Mouse (Mus musculus) midbrain, embryonic 12.5 days (tissue): ENCODE measurements at regions not wholly inside any gene's neighbourhood (a gene's known extent, or its start where the extent isn't known, plus 50 kb on each side); places are given as distances from the start of the nearest gene placed in this dataset.

Experiments
- ATAC-seq: fragments of 200-750 bp; cut with Nextera tagmentation; 2 replicates; pipeline ENCODE4 v1.8.0; 2017; ENCODE audit warnings: low read depth, moderate TSS enrichment, moderate library complexity; ENCODE audit not compliant: low FRiP score
- H3K27ac ChIP-seq: fragments of 300-500 bp; sonication (generic); replicated peaks from 2 replicates; pipeline ENCODE4 v1.5.1; 2016; ENCODE audit warnings: mild to moderate bottlenecking
- H3K27me3 ChIP-seq: fragments of 300-500 bp; sonication (generic); 2 replicates; pipeline ENCODE4 v1.6.1; 2016; ENCODE audit warnings: mild to moderate bottlenecking
- H3K36me3 ChIP-seq: fragments of 300-500 bp; sonication (generic); 2 replicates; pipeline ENCODE4 v1.6.1; 2016
- H3K4me1 ChIP-seq: fragments of 300-500 bp; sonication (generic); 2 replicates; pipeline ENCODE4 v1.6.1; 2016
- H3K4me2 ChIP-seq: fragments of 300-500 bp; sonication (generic); replicated peaks from 2 replicates; pipeline ENCODE4 v1.6.1; 2016; ENCODE audit warnings: mild to moderate bottlenecking, moderate library complexity
- H3K4me3 ChIP-seq: fragments of 300-500 bp; sonication (generic); 2 replicates; pipeline ENCODE4 v1.5.1; 2016; ENCODE audit warnings: mild to moderate bottlenecking
- H3K9ac ChIP-seq: fragments of 300-500 bp; sonication (generic); replicated peaks from 2 replicates; pipeline ENCODE4 v1.6.1; 2016; ENCODE audit warnings: mild to moderate bottlenecking, moderate library complexity
- H3K9me3 ChIP-seq: fragments of 300-500 bp; sonication (generic); 2 replicates; pipeline ENCODE4 v1.6.1; 2016; ENCODE audit warnings: mild to moderate bottlenecking
- WGBS: fragments of 180-500 bp; shearing (Covaris S2); methylation state at CpG from one replicate; pipeline ENCODE4 v1.1.7; 2016; 5-methylcytosine and 5-hydroxymethylcytosine counted together

GRCm38 (mm10) chr13:71068757-71069201 is 227.2 kb upstream of the Adamts16 start:
- Histone ChIP-seq H3K27me3 (peaks cover 4% of the 10 kb centered on the region; the same call in 1 of the 2 replicates), H3K9ac (no peak overlapping the region), H3K27ac (peak overlapping the region; percentile 46; the same call in 1 of the 2 replicates), H3K4me2 (peak overlapping the region; percentile 13), H3K36me3 (no peaks in the 10 kb centered on the region), H3K4me1 (peaks cover 18% of the 10 kb centered on the region), H3K9me3 (no peaks in the 10 kb centered on the region), H3K4me3 (no peak overlapping the region)
- peak; percentile 50; the same call in 1 of the 2 replicates for ATAC-seq
- 52% methylated on average over 11 of the region's 11 CpGs for WGBS

GRCm38 (mm10) chr13:71068011-71068410 is 226.4 kb upstream of the Adamts16 start:
- 52% methylated on average over 4 of the region's 4 CpGs for WGBS
- H3K9ac ChIP-seq: no peak overlapping the region
- H3K4me2 ChIP-seq: peak overlapping the region; percentile 13; the same call in 1 of the 2 replicates
- no peaks in the 10 kb centered on the region for H3K36me3 ChIP-seq
- H3K27ac ChIP-seq: 0 out of 2 replicates have a peak overlapping the region, but pooled peaks have one; percentile 46
- ATAC-seq: no peak
- H3K4me1 ChIP-seq: peaks cover 17% of the 10 kb centered on the region
- H3K4me3 ChIP-seq: no peak overlapping the region
- H3K9me3 ChIP-seq: no peaks in the 10 kb centered on the region
- peaks cover 4% of the 10 kb centered on the region; the same call in 1 of the 2 replicates for H3K27me3 ChIP-seq

- WGBS: 88% methylated on average over 1 of the region's 1 CpGs
- peaks cover 4% of the 10 kb centered on the region; the same call in 1 of the 2 replicates for H3K27me3 ChIP-seq
- no peaks in the 10 kb centered on the region for H3K36me3 ChIP-seq
- H3K9me3 ChIP-seq: no peaks in the 10 kb centered on the region
- no peak overlapping the region for H3K4me2 ChIP-seq
- H3K4me3 ChIP-seq: no peak overlapping the region
- no peak overlapping the region for H3K27ac ChIP-seq
- peaks cover 17% of the 10 kb centered on the region for H3K4me1 ChIP-seq
- H3K9ac ChIP-seq: no peak overlapping the region
- ATAC-seq: no peak
Observed at GRCm38 (mm10) chr13:71065568-71065967, 224.0 kb upstream of the Adamts16 start.

GRCm38 (mm10) chr13:71064590-71065307 is 223.1 kb upstream of the Adamts16 start:
- Histone ChIP-seq H3K4me3 (no peak overlapping the region), H3K9me3 (no peaks in the 10 kb centered on the region), H3K36me3 (no peaks in the 10 kb centered on the region), H3K27me3 (peaks cover 4% of the 10 kb centered on the region; the same call in 1 of the 2 replicates), H3K9ac (no peak overlapping the region), H3K4me2 (no peak overlapping the region), H3K4me1 (peaks cover 17% of the 10 kb centered on the region), H3K27ac (no peak overlapping the region)
- no peak for ATAC-seq
- WGBS: 66% methylated on average over 8 of the region's 8 CpGs

- Histone ChIP-seq H3K27me3 (no peaks in the 10 kb centered on the region), H3K4me2 (no peak overlapping the region), H3K9me3 (no peaks in the 10 kb centered on the region), H3K4me3 (no peak overlapping the region), H3K9ac (no peak overlapping the region), H3K36me3 (no peaks in the 10 kb centered on the region), H3K4me1 (peaks cover 16% of the 10 kb centered on the region), H3K27ac (peak overlapping the region; percentile 22; the same call in 1 of the 2 replicates)
- no peak for ATAC-seq
- WGBS: 69% methylated on average over 21 of the region's 21 CpGs
Observed at GRCm38 (mm10) chr13:71053361-71054264, 212.0 kb upstream of the Adamts16 start.

GRCm38 (mm10) chr13:71050646-71051045 is 209.0 kb upstream of the Adamts16 start:
- no peak for ATAC-seq
- Histone ChIP-seq H3K4me3 (no peak overlapping the region), H3K9me3 (no peaks in the 10 kb centered on the region), H3K4me1 (peaks cover 16% of the 10 kb centered on the region), H3K27ac (no peak overlapping the region), H3K9ac (no peak overlapping the region), H3K4me2 (peak overlapping the region; percentile 17; the same call in 1 of the 2 replicates), H3K27me3 (no peaks in the 10 kb centered on the region), H3K36me3 (no peaks in the 10 kb centered on the region)
- WGBS: 31% methylated on average over 13 of the region's 13 CpGs

GRCm38 (mm10) chr13:71036000-71036399 is 194.4 kb upstream of the Adamts16 start:
- H3K27me3 ChIP-seq: no peaks in the 10 kb centered on the region
- H3K9me3 ChIP-seq: no peaks in the 10 kb centered on the region
- WGBS: 67% methylated on average over 8 of the region's 8 CpGs
- H3K36me3 ChIP-seq: no peaks in the 10 kb centered on the region
- no peak overlapping the region for H3K4me2 ChIP-seq
- no peak for ATAC-seq
- H3K9ac ChIP-seq: no peak overlapping the region
- no peak overlapping the region for H3K4me3 ChIP-seq
- no peak overlapping the region for H3K27ac ChIP-seq
- H3K4me1 ChIP-seq: no peaks in the 10 kb centered on the region; the same call in 1 of the 2 replicates

- Histone ChIP-seq H3K4me1 (no peaks in the 10 kb centered on the region; the same call in 1 of the 2 replicates), H3K36me3 (no peaks in the 10 kb centered on the region), H3K9ac (no peak overlapping the region), H3K4me3 (no peak overlapping the region), H3K9me3 (no peaks in the 10 kb centered on the region), H3K27me3 (no peaks in the 10 kb centered on the region), H3K4me2 (no peak overlapping the region), H3K27ac (peak overlapping the region; percentile 49; the same call in 1 of the 2 replicates)
- peak; percentile 87 for ATAC-seq
- WGBS: 58% methylated on average over 13 of the region's 13 CpGs
Observed at GRCm38 (mm10) chr13:71034926-71035687, 193.5 kb upstream of the Adamts16 start.

- no peak for ATAC-seq
- no peak overlapping the region for H3K27ac ChIP-seq
- H3K4me3 ChIP-seq: no peak overlapping the region
- peaks cover 20% of the 10 kb centered on the region for H3K27me3 ChIP-seq
- 20% methylated on average over 3 of the region's 3 CpGs for WGBS
- H3K36me3 ChIP-seq: no peaks in the 10 kb centered on the region
- no peaks in the 10 kb centered on the region for H3K9me3 ChIP-seq
- no peak overlapping the region for H3K9ac ChIP-seq
- 0 out of 2 replicates have a peak, but pooled peaks cover 3% of the 10 kb centered on the region for H3K4me1 ChIP-seq
- H3K4me2 ChIP-seq: no peak overlapping the region
Observed at GRCm38 (mm10) chr13:71008216-71008615, 166.6 kb upstream of the Adamts16 start.

- Histone ChIP-seq H3K27me3 (peaks cover 20% of the 10 kb centered on the region), H3K9ac (no peak overlapping the region), H3K4me2 (no peak overlapping the region), H3K4me1 (0 out of 2 replicates have a peak, but pooled peaks cover 3% of the 10 kb centered on the region), H3K4me3 (no peak overlapping the region), H3K36me3 (no peaks in the 10 kb centered on the region), H3K27ac (no peak overlapping the region), H3K9me3 (no peaks in the 10 kb centered on the region)
- 19% methylated on average over 1 of the region's 1 CpGs for WGBS
- peak; percentile 62; the same call in 1 of the 2 replicates for ATAC-seq
Observed at GRCm38 (mm10) chr13:71006117-71006516, 164.5 kb upstream of the Adamts16 start.

GRCm38 (mm10) chr13:71003517-71003916 is 161.9 kb upstream of the Adamts16 start:
- WGBS: 62% methylated on average over 3 of the region's 3 CpGs
- no peak overlapping the region for H3K9ac ChIP-seq
- ATAC-seq: no peak

More at GRCm38 (mm10) chr13:71003517-71003916, 161.9 kb upstream of the Adamts16 start:
- H3K4me2 ChIP-seq: no peak overlapping the region
- peaks cover 21% of the 10 kb centered on the region for H3K27me3 ChIP-seq
- no peaks in the 10 kb centered on the region for H3K9me3 ChIP-seq
- H3K4me3 ChIP-seq: no peak overlapping the region
- H3K36me3 ChIP-seq: no peaks in the 10 kb centered on the region
- no peak overlapping the region for H3K27ac ChIP-seq
- 0 out of 2 replicates have a peak, but pooled peaks cover 3% of the 10 kb centered on the region for H3K4me1 ChIP-seq
